Mouse (Mus musculus): ENCODE measurements around the gene Nudt14. TPM values are rescaled to one million over a fixed set of nuclear protein-coding genes. Genes with fewer than 3 reads are reported as not detected.
A peak's percentile ranks its signal among the peaks of the same experiment; 100 is the strongest.

Gene Nudt14
- polyA plus RNA-seq, 1 experiment from 2014 or later: 83.8 TPM

DNA sequence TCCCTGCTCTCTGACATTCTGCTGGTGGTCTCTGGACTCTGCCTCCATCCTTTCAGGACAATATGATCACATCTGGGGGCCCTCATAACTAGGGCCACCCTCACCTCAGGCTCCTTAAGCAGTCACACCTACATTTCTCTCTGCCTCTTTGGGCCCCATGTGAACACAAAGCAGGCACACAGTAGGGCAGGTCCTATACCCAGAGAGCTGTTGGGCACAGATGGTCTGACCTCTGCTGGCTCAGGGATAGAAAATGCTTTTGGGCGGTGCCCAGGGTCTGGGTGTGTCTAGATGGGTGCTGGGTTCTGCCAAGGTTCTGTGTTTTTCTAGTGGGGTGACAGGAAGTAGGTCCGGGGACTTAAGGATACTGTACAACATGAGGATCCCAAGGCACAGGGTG is 1.7 kb upstream of the Nudt14 start:
- 74% methylated on average over 2 of the region's 2 CpGs for WGBS
- Histone ChIP-seq H3K36me3 (no peaks in the 10 kb centered on the region), H3K4me2 (replicated peaks) (no peak overlapping the region), H3K27ac (no peak overlapping the region), H3K4me1 (peaks cover 28% of the 10 kb centered on the region), H3K9ac (no peak overlapping the region), H3K4me3 (no peak overlapping the region), H3K9me3 (no peaks in the 10 kb centered on the region), H3K27me3 (no peaks in the 10 kb centered on the region)
- ATAC-seq (ENCODE audit: low FRiP score, low read depth): no peak

DNA sequence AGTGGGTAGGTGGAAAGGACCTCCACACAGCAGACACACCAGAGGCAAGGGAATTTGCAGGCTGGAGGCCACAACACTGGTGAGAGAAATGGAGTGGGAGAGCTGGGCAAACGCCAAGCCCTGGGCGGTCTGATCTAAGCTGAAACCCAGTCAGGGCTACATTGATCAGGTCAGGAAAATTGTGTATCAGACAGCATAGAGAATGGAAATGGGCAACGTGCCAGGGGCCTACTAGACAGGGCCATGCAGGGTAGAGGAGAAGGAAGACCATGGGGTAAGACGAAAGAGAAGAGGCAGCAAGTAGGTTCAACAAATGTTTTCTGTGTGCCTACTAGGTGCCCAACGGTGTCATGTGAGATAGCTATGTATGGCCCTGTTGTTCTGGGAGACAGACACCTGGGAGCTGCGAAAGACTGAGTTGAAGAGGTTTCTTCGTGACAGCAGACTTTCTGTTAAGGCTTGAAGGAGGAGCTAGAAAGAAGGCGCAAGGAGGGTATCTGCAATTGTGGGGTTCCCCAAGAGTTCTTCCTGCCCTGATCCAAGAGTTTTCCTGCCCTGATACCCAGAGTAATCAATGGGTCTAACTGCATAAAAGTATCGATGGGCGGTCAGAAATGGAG is 658 bp downstream of the Nudt14 start:
- H3K27me3 ChIP-seq: no peaks in the 10 kb centered on the region
- H3K36me3 ChIP-seq: no peaks in the 10 kb centered on the region
- H3K4me3 ChIP-seq: peak overlapping the region; percentile 70
- H3K9ac ChIP-seq: peak overlapping the region; percentile 83
- no peaks in the 10 kb centered on the region for H3K9me3 ChIP-seq
- no peak overlapping the region for H3K27ac ChIP-seq
- H3K4me2 ChIP-seq (replicated peaks): peak overlapping the region; percentile 75
- WGBS: 42% methylated on average over 10 of the region's 10 CpGs
- H3K4me1 ChIP-seq: peaks cover 40% of the 10 kb centered on the region
- peak; percentile 1; the same call in 1 of the 2 replicates for ATAC-seq (ENCODE audit: low FRiP score, low read depth)

DNA sequence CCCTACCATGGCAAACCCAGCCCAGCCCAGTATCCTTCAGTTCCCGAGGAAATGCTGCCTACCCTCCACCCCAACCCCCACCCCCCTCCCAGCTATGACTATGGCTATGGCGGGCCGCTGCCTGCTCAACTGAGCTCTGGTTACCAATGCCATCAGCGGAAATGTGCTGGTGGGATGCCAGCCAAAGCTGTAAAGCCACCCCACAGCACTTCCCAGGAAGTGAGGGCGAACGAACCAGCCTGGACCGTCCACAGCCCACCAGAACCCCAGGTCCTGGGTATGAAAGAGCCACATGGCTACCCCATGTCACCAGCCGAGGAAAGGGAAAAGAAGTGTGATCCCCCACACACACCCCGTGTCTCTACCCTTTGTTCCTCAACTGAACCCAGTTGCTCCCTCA is 1.2 kb downstream of the Nudt14 start:
- Histone ChIP-seq H3K27ac (no peak overlapping the region), H3K27me3 (no peaks in the 10 kb centered on the region), H3K9me3 (no peaks in the 10 kb centered on the region), H3K36me3 (no peaks in the 10 kb centered on the region), H3K9ac (no peak overlapping the region; the same call in 1 of the 2 replicates), H3K4me1 (peaks cover 40% of the 10 kb centered on the region), H3K4me3 (no peak overlapping the region), H3K4me2 (replicated peaks) (peak overlapping the region; percentile 75)
- ATAC-seq (ENCODE audit: low FRiP score, low read depth): no peak
- WGBS: 71% methylated on average over 9 of the region's 9 CpGs

DNA sequence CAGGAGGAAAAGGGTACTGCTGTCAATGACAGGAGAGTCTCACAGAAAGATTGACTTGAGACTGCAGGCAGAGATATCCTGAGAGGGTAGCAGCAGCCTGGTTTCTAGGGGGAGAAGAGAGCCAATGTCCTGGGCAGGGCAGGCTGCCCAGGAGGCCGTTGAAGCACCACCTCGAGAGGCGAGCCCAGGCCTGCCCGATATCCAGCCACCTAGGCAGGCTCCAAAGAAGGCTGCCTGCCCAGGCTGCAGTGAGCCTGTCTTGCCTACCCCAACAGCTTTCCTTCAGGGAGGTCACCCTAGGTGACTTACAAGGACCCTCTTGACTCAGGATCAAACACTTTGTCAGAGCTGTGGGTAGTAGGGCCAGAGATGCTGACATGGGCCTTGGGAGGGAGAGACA is 1.7 kb downstream of the Nudt14 start:
- no peaks in the 10 kb centered on the region for H3K9me3 ChIP-seq
- H3K4me2 ChIP-seq (replicated peaks): no peak overlapping the region
- WGBS: 91% methylated on average over 4 of the region's 4 CpGs
- H3K4me1 ChIP-seq: peaks cover 40% of the 10 kb centered on the region
- no peak overlapping the region; the same call in 1 of the 2 replicates for H3K9ac ChIP-seq
- no peak overlapping the region for H3K4me3 ChIP-seq
- no peak overlapping the region for H3K27ac ChIP-seq
- no peaks in the 10 kb centered on the region for H3K36me3 ChIP-seq
- H3K27me3 ChIP-seq: no peaks in the 10 kb centered on the region
- ATAC-seq (ENCODE audit: low FRiP score, low read depth): no peak

DNA sequence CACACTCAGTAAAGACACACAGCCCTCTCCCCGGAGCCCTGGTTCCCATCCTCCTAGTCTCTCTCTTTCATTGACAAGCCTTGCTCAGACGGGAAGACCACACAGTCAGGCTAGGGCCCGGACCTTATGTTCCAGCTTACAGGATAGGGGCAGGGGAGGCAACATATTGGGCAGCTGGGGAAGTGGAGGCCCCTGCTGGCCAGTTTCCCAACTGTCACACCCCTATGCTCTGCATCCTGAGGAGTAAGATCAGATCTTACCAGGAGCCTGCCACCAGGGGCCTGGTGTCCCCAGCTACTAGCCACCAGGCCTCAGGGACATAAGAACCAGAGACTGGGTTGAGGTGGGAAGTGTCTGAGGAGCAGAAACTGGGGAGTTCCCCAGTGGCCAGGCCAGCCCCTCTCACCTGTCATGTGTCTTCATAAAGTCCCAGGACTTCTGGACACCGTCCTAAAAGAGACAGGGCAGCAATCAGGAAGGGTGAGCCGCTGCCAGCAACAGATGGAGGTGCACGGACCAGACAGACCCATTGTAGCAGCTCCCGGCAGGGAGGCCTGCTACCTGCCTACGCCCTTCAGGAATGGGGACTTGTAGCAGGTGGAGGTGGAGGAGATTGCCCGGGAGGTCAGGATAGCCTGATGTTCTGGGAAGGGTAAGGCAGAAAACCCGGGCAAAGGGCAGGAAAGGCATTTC is 2.9 kb downstream of the Nudt14 start:
- Histone ChIP-seq H3K27me3 (no peaks in the 10 kb centered on the region), H3K9me3 (no peaks in the 10 kb centered on the region), H3K4me3 (no peak overlapping the region), H3K4me2 (replicated peaks) (no peak overlapping the region), H3K4me1 (peaks cover 40% of the 10 kb centered on the region), H3K36me3 (no peaks in the 10 kb centered on the region), H3K27ac (no peak overlapping the region), H3K9ac (no peak overlapping the region)
- WGBS: 57% methylated on average over 10 of the region's 10 CpGs
- ATAC-seq (ENCODE audit: low FRiP score, low read depth): no peak

DNA sequence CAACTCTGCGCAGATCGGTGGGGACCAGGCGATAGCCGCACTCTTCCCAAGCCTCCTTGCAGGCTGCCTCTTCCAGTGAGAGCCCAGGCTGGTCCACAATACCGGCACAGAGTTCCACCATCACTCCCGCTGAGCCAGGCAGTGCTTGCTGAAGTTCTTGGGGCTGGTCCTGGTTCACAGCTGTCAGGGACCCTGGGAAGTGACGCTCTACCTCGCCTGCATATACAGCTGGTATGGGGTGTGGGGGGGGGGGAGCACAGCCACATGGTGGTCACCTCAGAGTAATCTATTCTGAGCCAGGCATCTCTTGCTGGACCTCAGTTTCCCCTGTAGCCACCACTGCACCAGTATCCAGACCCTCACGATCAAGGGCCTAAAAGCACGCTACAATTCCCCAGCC is 3.6 kb downstream of the Nudt14 start:
- no peaks in the 10 kb centered on the region for H3K36me3 ChIP-seq
- H3K27me3 ChIP-seq: no peaks in the 10 kb centered on the region
- WGBS: 72% methylated on average over 10 of the region's 10 CpGs
- H3K9me3 ChIP-seq: no peaks in the 10 kb centered on the region
- H3K9ac ChIP-seq: no peak overlapping the region; the same call in 1 of the 2 replicates
- H3K27ac ChIP-seq: peak overlapping the region; percentile 44; the same call in 1 of the 2 replicates
- ATAC-seq (ENCODE audit: low FRiP score, low read depth): 0 out of 2 replicates have a peak, but pooled peaks have one; percentile 1
- H3K4me2 ChIP-seq (replicated peaks): no peak overlapping the region
- peaks cover 40% of the 10 kb centered on the region for H3K4me1 ChIP-seq
- no peak overlapping the region for H3K4me3 ChIP-seq

DNA sequence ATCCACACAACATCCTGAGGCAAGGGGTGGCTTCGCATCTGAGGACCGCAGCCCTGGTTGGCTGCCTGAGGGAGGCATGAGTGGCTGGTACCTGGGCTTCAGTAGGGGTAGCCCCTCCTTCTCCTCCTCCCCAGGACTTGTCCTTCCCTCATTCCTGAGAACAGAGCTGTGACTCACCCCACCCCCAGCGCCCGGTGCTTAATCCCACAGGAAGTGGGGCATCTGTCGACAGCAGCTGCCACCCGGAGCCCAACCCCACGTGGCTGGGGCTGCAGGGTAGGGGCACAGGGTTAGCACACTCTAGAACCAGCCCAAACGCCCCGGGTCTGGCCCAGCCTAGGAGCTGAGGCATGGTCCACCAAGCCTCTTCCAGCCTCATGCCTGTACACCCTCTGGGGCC is 4.0 kb downstream of the Nudt14 start:
- 22% methylated on average over 9 of the region's 9 CpGs for WGBS
- Histone ChIP-seq H3K4me2 (replicated peaks) (no peak overlapping the region), H3K4me1 (peaks cover 41% of the 10 kb centered on the region), H3K27me3 (no peaks in the 10 kb centered on the region), H3K4me3 (no peak overlapping the region), H3K36me3 (no peaks in the 10 kb centered on the region), H3K27ac (peak overlapping the region; percentile 44; the same call in 1 of the 2 replicates), H3K9me3 (no peaks in the 10 kb centered on the region), H3K9ac (no peak overlapping the region; the same call in 1 of the 2 replicates)
- ATAC-seq (ENCODE audit: low FRiP score, low read depth): peak; percentile 20; the same call in 1 of the 2 replicates

DNA sequence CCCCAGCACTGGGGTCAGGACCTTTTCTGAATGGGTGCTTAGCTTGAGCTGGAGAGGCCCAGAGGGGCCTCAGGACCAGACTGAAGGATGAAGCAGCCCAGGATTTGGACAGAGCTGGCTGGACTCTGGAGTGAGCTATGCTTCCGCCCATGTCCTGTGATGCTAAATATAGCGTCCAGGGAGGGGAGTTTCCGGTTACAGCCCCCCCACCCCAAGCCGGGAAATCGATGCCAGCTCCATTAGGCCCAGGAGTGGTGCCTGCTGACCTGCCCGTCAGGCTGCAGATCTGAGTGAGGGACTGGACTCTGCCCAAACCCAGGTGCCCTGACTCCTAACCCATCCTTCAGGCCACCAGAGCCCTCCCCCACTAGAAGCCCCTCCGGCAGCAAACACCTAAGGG is 9.3 kb downstream of the Nudt14 start:
- ATAC-seq (ENCODE audit: low FRiP score, low read depth): no peak
- H3K4me3 ChIP-seq: no peak overlapping the region
- peaks cover 48% of the 10 kb centered on the region for H3K27me3 ChIP-seq
- H3K36me3 ChIP-seq: no peaks in the 10 kb centered on the region
- H3K9ac ChIP-seq: no peak overlapping the region
- H3K27ac ChIP-seq: no peak overlapping the region
- WGBS: 29% methylated on average over 7 of the region's 7 CpGs
- H3K9me3 ChIP-seq: no peaks in the 10 kb centered on the region
- H3K4me1 ChIP-seq: peaks cover 32% of the 10 kb centered on the region
- no peak overlapping the region for H3K4me2 ChIP-seq (replicated peaks)

DNA sequence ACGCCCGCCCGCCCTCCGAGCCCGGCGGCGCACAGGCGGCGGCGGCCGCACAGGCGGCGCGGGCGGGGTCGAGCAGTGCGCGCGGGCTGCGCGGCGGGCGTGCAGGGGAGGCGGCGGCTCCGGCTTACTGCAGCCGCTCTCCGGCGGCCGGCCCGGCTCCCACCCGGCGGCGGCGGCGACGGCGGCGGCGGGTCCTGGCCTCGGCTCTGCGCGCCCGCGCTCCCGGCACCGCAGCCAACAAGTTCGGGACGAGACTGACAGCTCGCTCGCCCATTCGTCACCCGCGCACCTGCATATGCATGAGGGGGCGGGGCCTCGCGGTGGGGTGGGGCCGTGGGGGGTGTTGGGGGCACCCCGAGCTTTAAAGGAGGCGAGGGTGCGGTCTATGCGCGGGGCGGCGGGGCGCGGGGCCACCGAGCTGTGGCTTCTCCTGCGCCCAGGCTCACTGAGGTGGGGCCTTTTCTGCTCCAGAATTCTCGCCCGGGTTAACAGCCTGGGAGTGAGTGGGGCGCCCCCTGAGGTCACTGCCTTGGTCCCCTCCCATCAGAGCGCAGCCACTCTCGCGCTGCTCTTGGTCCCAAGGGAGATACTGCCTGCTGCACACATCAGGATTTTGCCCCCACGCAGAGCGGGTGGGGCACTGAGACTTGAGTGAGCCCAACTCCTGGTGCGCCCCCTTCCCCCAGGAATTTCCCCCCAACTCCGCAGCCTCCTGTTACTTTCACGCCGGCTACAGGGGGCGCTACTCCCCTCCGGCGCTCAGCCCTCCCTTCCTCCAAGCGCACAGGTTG is 12.2 kb downstream of the Nudt14 start, which contains the start of gene Jag2:
Gene Jag2 (minus strand): TSS at position 215 of the 791 bp plus-strand sequence.
- peak within 1 kb of the TSS; percentile 98 for H3K4me2 ChIP-seq (replicated peaks)
- peaks cover 75% of the 10 kb centered on the region for H3K27me3 ChIP-seq
- WGBS: under 1% methylated on average over 60 of the region's 85 CpGs
- H3K9me3 ChIP-seq: no peaks in the 10 kb centered on the region
- peak within 1 kb of the TSS; percentile 48; the same call in 1 of the 2 replicates for H3K27ac ChIP-seq
- peak within 1 kb of the TSS; percentile 60 for H3K4me3 ChIP-seq
- no peaks in the 10 kb centered on the region for H3K36me3 ChIP-seq
- ATAC-seq (ENCODE audit: low FRiP score, low read depth): peak; percentile 38
- peak within 1 kb of the TSS; percentile 63 for H3K9ac ChIP-seq
- H3K4me1 ChIP-seq: peaks cover 42% of the 10 kb centered on the region

DNA sequence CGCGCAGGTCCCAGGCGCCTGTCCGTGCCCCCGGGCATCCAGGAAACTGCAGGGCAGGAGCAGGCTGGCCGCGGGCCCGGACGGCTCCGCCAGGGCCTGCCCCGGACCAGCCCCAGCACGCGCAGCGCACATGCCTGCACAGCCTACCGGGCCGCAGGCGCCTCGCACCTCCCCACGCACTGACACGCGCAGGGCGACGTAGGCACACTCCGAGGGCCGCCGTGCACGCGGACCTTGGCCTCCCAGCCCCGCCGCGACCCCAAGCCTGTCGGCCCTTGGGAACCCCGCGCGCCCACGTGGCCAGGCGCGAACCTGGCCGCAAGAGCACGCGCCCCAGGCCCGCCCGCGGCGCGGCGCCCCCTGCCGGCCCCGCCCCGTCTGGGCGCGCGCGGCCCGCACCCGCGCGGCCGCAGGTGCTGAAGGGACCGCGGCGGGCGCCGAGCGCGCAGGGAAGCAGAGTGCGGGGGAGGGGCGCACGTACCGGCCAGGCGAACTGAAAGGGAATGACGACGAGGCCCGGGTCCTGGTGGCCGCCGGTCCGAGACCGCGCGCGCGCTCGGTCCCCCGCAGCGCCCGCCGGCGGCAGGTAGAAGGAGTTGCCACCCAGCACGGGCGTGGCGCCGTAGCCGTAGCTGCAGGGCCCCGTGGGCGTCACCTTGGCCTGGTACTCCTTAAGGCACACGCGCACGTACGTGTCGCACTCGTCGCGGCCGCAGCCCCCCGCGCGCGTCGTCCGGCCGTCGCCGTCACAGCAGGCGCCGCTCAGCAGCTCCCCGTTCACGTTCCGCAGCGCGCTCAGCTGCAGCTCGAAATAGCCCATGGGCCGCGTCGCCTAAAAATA is 13.3 kb downstream of the Nudt14 start:
- Histone ChIP-seq H3K27me3 (peaks cover 82% of the 10 kb centered on the region), H3K4me3 (peak overlapping the region; percentile 60), H3K4me1 (peaks cover 42% of the 10 kb centered on the region), H3K9ac (peak overlapping the region; percentile 63), H3K4me2 (replicated peaks) (peak overlapping the region; percentile 98), H3K36me3 (no peaks in the 10 kb centered on the region), H3K27ac (peak overlapping the region; percentile 48; the same call in 1 of the 2 replicates), H3K9me3 (no peaks in the 10 kb centered on the region)
- 1% methylated on average over 94 of the region's 124 CpGs for WGBS
- peak; percentile 29 for ATAC-seq (ENCODE audit: low FRiP score, low read depth)

DNA sequence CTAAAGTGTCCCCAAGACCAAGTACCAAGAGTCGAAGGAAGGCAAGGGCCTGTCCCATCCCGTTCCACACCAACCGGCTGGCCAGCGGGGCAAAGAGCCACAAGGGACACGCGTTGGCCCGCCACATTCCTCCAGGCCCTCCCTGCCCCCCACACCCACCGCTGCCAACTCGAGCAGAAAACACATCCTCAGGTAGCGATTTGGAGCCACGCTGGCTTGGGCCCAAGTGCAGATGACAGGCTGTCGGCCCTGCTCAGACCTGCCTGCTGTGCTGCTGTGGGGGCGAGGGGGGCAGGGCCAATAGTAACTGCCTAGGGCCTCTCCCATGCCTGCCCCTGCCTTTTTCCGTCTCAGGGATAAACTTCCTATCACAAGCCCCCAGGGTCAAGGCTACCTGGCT is 14.7 kb downstream of the Nudt14 start:
- 38% methylated on average over 14 of the region's 14 CpGs for WGBS
- no peaks in the 10 kb centered on the region for H3K36me3 ChIP-seq
- H3K4me1 ChIP-seq: peaks cover 38% of the 10 kb centered on the region
- ATAC-seq (ENCODE audit: low FRiP score, low read depth): no peak
- H3K4me2 ChIP-seq (replicated peaks): peak overlapping the region; percentile 98
- H3K9me3 ChIP-seq: no peaks in the 10 kb centered on the region
- peaks cover 79% of the 10 kb centered on the region for H3K27me3 ChIP-seq
- peak overlapping the region; percentile 60 for H3K4me3 ChIP-seq
- H3K9ac ChIP-seq: peak overlapping the region; percentile 43; the same call in 1 of the 2 replicates
- no peak overlapping the region for H3K27ac ChIP-seq

Measured in limb, embryonic 13.5 days (tissue).